Mouse (Mus musculus) cerebellum, adult 2 months (tissue): ENCODE results near the gene Aff3.

Experiments used
- CTCF ChIP-seq: fragments of 200-500 bp; IDR thresholded peaks from 2 replicates; pipeline ENCODE4 v1.5.1; 2011; ENCODE audit warnings: low read depth, mild to moderate bottlenecking, control low read depth, low read length, moderate library complexity, borderline replicate concordance; ENCODE audit not compliant: insufficient read depth
- POLR2A ChIP-seq: fragments of 200-500 bp; IDR thresholded peaks from 2 replicates; pipeline ENCODE4 v1.6.1; 2011; ENCODE audit warnings: low read length, control low read depth, borderline replicate concordance; ENCODE audit not compliant: insufficient read depth

- TF ChIP-seq POLR2A (no peak), CTCF (no peak)
These were observed 197.3 kb downstream of the Aff3 start for GRCm38 (mm10) chr1:38467305-38468083.
